Mouse (Mus musculus) brain, embryonic 18.5 days (tissue): ENCODE results near the gene Aifm2.

Experiments used
- DNase-seq: peaks from one replicate; pipeline ENCODE4 v3.0.0-alpha.2; 2012; ENCODE audit warnings: low read depth, low spot score

The Aifm2 gene

GRCm38 (mm10) chr10:61764689-61765088 is 49.6 kb downstream of the Aifm2 start:
- DNase-seq = no peak

DNA sequence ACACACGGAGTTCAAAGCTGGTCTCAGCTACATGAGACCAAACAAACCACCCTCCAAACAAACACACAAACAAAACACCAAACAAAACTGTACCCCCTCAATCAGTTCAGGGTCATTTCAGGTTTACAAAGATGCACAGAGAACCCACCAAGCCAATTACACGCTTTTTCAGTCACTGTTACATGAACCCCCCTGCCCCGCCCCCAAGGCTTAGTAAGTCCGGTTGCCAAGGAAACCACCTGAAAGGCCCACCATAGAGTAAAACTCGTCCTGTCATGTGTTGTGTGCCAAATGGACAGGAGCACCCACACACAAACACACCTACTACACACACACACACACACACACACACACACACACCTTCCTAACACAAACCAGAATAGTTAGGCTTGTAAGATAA is 50.5 kb downstream of the Aifm2 start:
- DNase-seq = no peak

GRCm38 (mm10) chr10:61766806-61767205 is 51.7 kb downstream of the Aifm2 start:
- no peak for DNase-seq

DNA sequence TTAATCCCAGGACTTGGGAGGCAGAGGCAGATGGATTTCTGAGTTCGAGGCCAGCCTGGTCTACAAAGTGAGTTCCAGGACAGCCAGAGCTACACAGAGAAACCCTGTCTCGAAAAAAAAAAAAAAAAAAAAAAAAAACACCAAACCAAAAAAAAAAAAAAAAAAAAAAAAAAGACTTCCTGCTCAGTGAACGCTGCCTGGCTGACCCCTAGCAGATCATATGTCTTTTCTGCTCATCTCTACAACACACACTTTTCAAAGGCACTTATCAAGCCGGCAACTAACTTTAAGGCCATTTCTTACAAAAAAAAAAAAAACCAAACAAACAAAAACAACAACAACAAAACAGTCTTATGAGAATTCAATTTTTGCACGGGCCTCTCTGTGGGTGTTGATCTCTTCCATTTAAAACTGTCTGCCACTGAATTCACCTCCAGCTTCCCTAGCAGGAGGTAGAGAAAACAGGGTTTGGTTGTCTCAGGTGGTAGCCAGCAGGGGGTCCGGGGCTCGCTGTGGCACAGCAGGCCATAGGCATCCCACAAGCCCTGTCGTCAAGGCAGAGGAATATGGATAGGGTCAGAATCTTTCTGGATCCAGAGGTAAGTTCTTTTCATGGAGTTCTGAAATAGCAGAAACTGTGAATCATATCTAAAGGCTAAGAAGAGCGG is 66.5 kb downstream of the Aifm2 start:
- DNase-seq = no peak

GRCm38 (mm10) chr10:61782799-61783611 is 67.9 kb downstream of the Aifm2 start:
- peak; percentile 37 for DNase-seq

GRCm38 (mm10) chr10:61783621-61784251 is 68.7 kb downstream of the Aifm2 start, which contains the start of gene H2afy2:
H2afy2 (minus strand) TSS chr10:61784147.
- DNase-seq = peak; percentile 78

- no peak for DNase-seq
These were observed 69.4 kb downstream of the Aifm2 start for GRCm38 (mm10) chr10:61784414-61784813.

DNA sequence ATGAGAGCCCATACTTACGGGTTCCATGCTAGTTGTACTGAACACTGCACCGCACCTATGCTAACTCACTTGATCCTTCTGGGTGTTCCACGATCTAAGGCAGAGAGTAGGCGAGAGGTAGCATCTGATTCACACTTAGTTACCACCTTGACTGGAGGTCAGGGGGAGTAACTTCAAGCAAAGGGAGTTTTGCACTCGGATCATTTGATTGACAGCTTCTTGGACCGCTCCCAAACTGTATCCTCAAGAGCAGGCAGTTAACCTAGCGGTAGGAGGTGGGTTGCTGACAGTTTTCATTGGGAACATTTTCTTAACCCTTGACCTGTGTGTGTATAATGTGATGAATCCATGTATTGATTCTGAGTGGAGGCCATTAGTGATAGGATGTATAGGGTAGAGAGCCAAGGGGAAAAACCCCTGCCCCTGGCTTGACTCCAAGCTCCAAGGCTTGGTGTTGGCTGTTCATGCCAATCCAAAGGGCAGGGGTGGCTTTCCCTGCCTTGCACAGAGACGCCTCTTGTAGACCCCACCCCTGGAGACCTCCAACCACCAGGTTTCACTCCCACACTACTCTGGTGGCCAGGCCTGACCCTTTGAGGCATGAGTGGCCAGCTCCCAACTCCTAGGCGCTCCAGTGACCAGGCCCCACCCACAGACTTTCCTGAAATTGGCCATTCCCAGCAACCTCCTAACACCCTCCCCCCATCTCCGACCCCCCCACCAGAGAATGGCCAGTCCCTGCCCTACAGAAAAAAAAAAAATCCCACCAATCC is 72.7 kb downstream of the Aifm2 start:
- DNase-seq = no peak

GRCm38 (mm10) chr10:61788499-61788898 is 73.4 kb downstream of the Aifm2 start:
- no peak for DNase-seq
